Mouse (Mus musculus): ENCODE results near the gene Apol11b.
"Not testable (repeated sequence)": the region's sequence is repeated elsewhere in the genome, so short reads cannot be mapped to it uniquely, and the experiment has no call there.

GRCm38 (mm10) chr15:77629822-77630221, 13.3 kb downstream of the Apol11b start:
- TF ChIP-seq POLR2A (IDR thresholded peaks at IDR 0.05; ENCODE audit: low read depth, low read length); CTCF (IDR thresholded peaks at IDR 0.05; ENCODE audit: borderline replicate concordance, insufficient read depth, low read length): not testable (repeated sequence)

Data from embryonic fibroblast, embryonic 13.5 days (primary cell).